Mouse (Mus musculus): ENCODE measurements around the gene Hist1h4a.
"Not testable (repeated sequence)": the region's sequence is repeated elsewhere in the genome, so short reads cannot be mapped to it uniquely, and the experiment has no call there.

The Hist1h4a gene

GRCm38 (mm10) chr13:23760972-23761864, at the start of gene Hist1h4a:
Gene Hist1h4a, minus strand, starts transcription at chr13:23761230.
- peak; percentile 98 to 99 for DNase-seq (ENCODE audit: low spot score in 2 of 2)

GRCm38 (mm10) chr13:23806422-23807052, 45.5 kb upstream of the Hist1h4a start, which contains the start of gene Slc17a2:
Gene Slc17a2, plus strand, starts transcription at chr13:23806993.
- DNase-seq (ENCODE audit: low spot score in 2 of 2): no peak

GRCm38 (mm10) chr13:23804532-23804931, 43.5 kb upstream of the Hist1h4a start:
- no peak for DNase-seq (ENCODE audit: low spot score in 2 of 2)

GRCm38 (mm10) chr13:23799405-23799804, 38.4 kb upstream of the Hist1h4a start:
- DNase-seq (ENCODE audit: low spot score in 2 of 2): no peak

- peak in 1 of 2 experiments; percentile 33 for DNase-seq (ENCODE audit: low spot score in 2 of 2)
These were observed 31.5 kb upstream of the Hist1h4a start for GRCm38 (mm10) chr13:23792520-23792919.

- DNase-seq (ENCODE audit: low spot score in 2 of 2): no peak
These were observed 18.0 kb upstream of the Hist1h4a start for GRCm38 (mm10) chr13:23779025-23779424.

GRCm38 (mm10) chr13:23778339-23778738, 17.3 kb upstream of the Hist1h4a start:
- no peak for DNase-seq (ENCODE audit: low spot score in 2 of 2)

- DNase-seq (ENCODE audit: low spot score in 2 of 2): peak in 1 of 2 experiments; percentile 43
These were observed 11.7 kb upstream of the Hist1h4a start for GRCm38 (mm10) chr13:23772561-23773313.

GRCm38 (mm10) chr13:23769613-23770012, 8.6 kb upstream of the Hist1h4a start, which contains the start of gene Trim38:
Gene Trim38, plus strand, starts transcription at chr13:23769913.
- not testable (repeated sequence) for DNase-seq (ENCODE audit: low spot score in 2 of 2)

- DNase-seq (ENCODE audit: low spot score in 2 of 2): no peak
These were observed 7.9 kb upstream of the Hist1h4a start for GRCm38 (mm10) chr13:23768834-23769397.

GRCm38 (mm10) chr13:23766772-23767171, 5.7 kb upstream of the Hist1h4a start:
- DNase-seq (ENCODE audit: low spot score in 2 of 2): no peak

- DNase-seq (ENCODE audit: low spot score in 2 of 2): no peak
These were observed 4.1 kb upstream of the Hist1h4a start for GRCm38 (mm10) chr13:23765172-23765513.

GRCm38 (mm10) chr13:23764324-23765171, 3.5 kb upstream of the Hist1h4a start:
- DNase-seq (ENCODE audit: low spot score in 2 of 2): no peak

GRCm38 (mm10) chr13:23763586-23764323, 2.7 kb upstream of the Hist1h4a start, which contains the start of gene Hist1h1a:
Gene Hist1h1a, plus strand, starts transcription at chr13:23763666.
- peak; percentile 77 to 78 for DNase-seq (ENCODE audit: low spot score in 2 of 2)

- no peak for DNase-seq (ENCODE audit: low spot score in 2 of 2)
These were observed 2.2 kb upstream of the Hist1h4a start for GRCm38 (mm10) chr13:23763242-23763585.

- peak; percentile 49 to 56 for DNase-seq (ENCODE audit: low spot score in 2 of 2)
These were observed 1.1 kb upstream of the Hist1h4a start, which contains the start of gene Hist1h3a for GRCm38 (mm10) chr13:23761871-23762821. Gene Hist1h3a, minus strand, starts transcription at chr13:23762386.

- DNase-seq (ENCODE audit: low spot score in 2 of 2): no peak
These were observed 624 bp downstream of the Hist1h4a start for GRCm38 (mm10) chr13:23760240-23760971.

GRCm38 (mm10) chr13:23759916-23760239, 1.2 kb downstream of the Hist1h4a start:
- DNase-seq (ENCODE audit: low spot score in 2 of 2): no peak

Measured in frontal cortex, postnatal 10 days (tissue).